Mouse (Mus musculus) liver, embryonic 11.5 days (tissue): ENCODE data around the gene Camkmt. TPM values are rescaled to one million over a fixed set of nuclear protein-coding genes. Genes with fewer than 3 reads are reported as not detected.

Source experiments
- ATAC-seq: fragments of 200-750 bp; cut with Nextera tagmentation; replicated peaks from 2 replicates; pipeline ENCODE4 v1.8.0; 2017; ENCODE audit warnings: moderate number of reproducible peaks, mild to moderate bottlenecking, moderate TSS enrichment, moderate library complexity; ENCODE audit not compliant: low FRiP score
- DNase-seq: peaks from one replicate; pipeline ENCODE4 v3.0.0-alpha.2; 2017; ENCODE audit warnings: low spot score
- H3K27ac ChIP-seq: fragments of 300-500 bp; sonication (generic); 2 replicates; pipeline ENCODE4 v1.5.1; 2014; ENCODE audit warnings: mild to moderate bottlenecking, low read depth, low read length, control low read depth
- H3K27me3 ChIP-seq: fragments of 300-500 bp; sonication (generic); replicated peaks from 2 replicates; pipeline ENCODE4 v1.6.1; 2014; ENCODE audit warnings: low read length, mixed read lengths; ENCODE audit not compliant: control insufficient read depth, insufficient read depth
- H3K36me3 ChIP-seq: fragments of 300-500 bp; sonication (generic); 2 replicates; pipeline ENCODE4 v1.6.1; 2014; ENCODE audit warnings: mild to moderate bottlenecking, low read length, moderate library complexity, mixed read lengths; ENCODE audit not compliant: control insufficient read depth, insufficient read depth
- H3K4me1 ChIP-seq: fragments of 300-500 bp; sonication (generic); replicated peaks from 2 replicates; pipeline ENCODE4 v1.6.1; 2014; ENCODE audit warnings: low read length, mixed read lengths; ENCODE audit not compliant: control insufficient read depth, insufficient read depth
- H3K4me2 ChIP-seq: fragments of 300-500 bp; sonication (generic); 2 replicates; pipeline ENCODE4 v1.6.1; 2014; ENCODE audit warnings: mild to moderate bottlenecking, control low read depth, moderate library complexity
- H3K4me3 ChIP-seq: fragments of 300-500 bp; sonication (generic); 2 replicates; pipeline ENCODE4 v1.5.1; 2014; ENCODE audit warnings: low read depth, low read length, control low read depth
- H3K9ac ChIP-seq: fragments of 300-500 bp; sonication (generic); 2 replicates; pipeline ENCODE4 v1.6.1; 2014; ENCODE audit warnings: low read depth, low read length, control low read depth
- H3K9me3 ChIP-seq: fragments of 300-500 bp; sonication (generic); 2 replicates; pipeline ENCODE4 v1.6.1; 2016; ENCODE audit warnings: low read length, inconsistent platforms, mixed read lengths; ENCODE audit not compliant: control insufficient read depth
- WGBS: fragments of 180-500 bp; shearing (Covaris S2); extraction: QIAGEN DNeasy Blood & Tissue Kit; methylation state at CpG from one replicate; pipeline ENCODE4 v1.1.7; 2014; 5-methylcytosine and 5-hydroxymethylcytosine counted together
- polyA plus RNA-seq: library from polyadenylated mRNA; unstranded; fragments of >200 nt; fragmentation: Nextera tagmentation; extraction: Ambion mirVana; gene quantifications from 2 replicates; pipeline ENCODE4 v1.2.1, GENCODE M21; 2014

The Camkmt gene
- polyA plus RNA-seq, 1 experiment from 2014 or later: 6.4 TPM

- Histone ChIP-seq H3K4me1 (no peaks in the 10 kb centered on the region), H3K9ac (no peak overlapping the region), H3K36me3 (peaks cover 8% of the 10 kb centered on the region; the same call in 1 of the 2 replicates), H3K27ac (no peak overlapping the region), H3K9me3 (peaks cover 6% of the 10 kb centered on the region), H3K4me3 (no peak overlapping the region), H3K27me3 (no peaks in the 10 kb centered on the region), H3K4me2 (no peak overlapping the region)
- DNase-seq (no peak), ATAC-seq (no peak)
- 87% methylated on average over 7 of the region's 7 CpGs for WGBS
Observed at GRCm38 (mm10) chr17:85098677-85099323, 8.4 kb downstream of the Camkmt start.

DNA sequence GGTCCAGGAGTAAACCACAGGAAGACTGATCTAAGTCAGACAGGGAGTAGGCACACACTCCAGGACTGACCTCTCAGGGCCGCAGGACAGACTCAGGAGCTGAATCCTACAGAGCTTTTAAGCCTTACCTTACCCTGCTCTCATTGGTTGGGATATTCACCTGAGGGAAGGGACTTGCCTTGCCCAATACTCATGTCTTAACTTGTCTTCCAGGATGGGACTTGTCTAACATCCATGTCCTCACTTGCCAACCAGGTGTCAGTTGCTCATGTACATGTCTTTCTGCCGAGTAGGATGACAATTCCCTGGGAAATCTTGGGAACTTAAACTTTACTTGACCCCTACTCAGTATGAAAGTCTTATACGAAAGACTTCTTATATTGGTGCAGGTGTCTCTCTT, 9.9 kb downstream of the Camkmt start:
- 88% methylated on average over 3 of the region's 3 CpGs for WGBS

DNA sequence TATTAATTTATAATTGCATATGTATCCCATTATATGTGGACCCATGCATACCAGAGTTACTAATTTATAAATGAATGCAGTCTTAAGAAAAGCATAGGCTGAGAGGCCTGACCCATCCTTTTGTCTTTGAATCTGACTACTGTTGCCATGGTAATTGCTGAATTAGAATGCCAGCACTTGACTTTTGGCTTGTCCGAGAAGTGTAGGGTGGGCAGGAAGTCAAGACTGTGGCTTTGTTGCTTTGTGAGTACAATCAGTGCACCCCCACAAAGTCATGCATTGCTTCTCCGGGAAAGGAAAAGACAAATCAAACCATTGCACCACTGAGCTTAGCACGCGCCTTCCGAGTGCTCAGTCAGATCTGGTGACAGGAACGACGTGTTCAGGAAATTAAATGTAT, 11.4 kb downstream of the Camkmt start:
- no peak for ATAC-seq
- Histone ChIP-seq H3K4me3 (no peak overlapping the region), H3K9me3 (peaks cover 6% of the 10 kb centered on the region), H3K9ac (no peak overlapping the region), H3K27me3 (no peaks in the 10 kb centered on the region), H3K36me3 (peaks cover 8% of the 10 kb centered on the region; the same call in 1 of the 2 replicates), H3K4me1 (no peaks in the 10 kb centered on the region), H3K4me2 (no peak overlapping the region), H3K27ac (no peak overlapping the region)
- no peak for DNase-seq
- 90% methylated on average over 7 of the region's 7 CpGs for WGBS

More for the DNA sequence above, 9.9 kb downstream of the Camkmt start:
- Histone ChIP-seq H3K36me3 (peaks cover 8% of the 10 kb centered on the region; the same call in 1 of the 2 replicates), H3K4me3 (no peak overlapping the region), H3K4me2 (no peak overlapping the region), H3K27ac (no peak overlapping the region), H3K9me3 (peaks cover 6% of the 10 kb centered on the region), H3K9ac (no peak overlapping the region), H3K27me3 (no peaks in the 10 kb centered on the region), H3K4me1 (no peaks in the 10 kb centered on the region)
- DNase-seq: no peak
- ATAC-seq: no peak

- H3K36me3 ChIP-seq: peaks cover 8% of the 10 kb centered on the region; the same call in 1 of the 2 replicates
- 23% methylated on average over 2 of the region's 2 CpGs for WGBS
- DNase-seq (no peak), ATAC-seq (peak; percentile 92)
- H3K27ac ChIP-seq: no peak overlapping the region
- H3K4me1 ChIP-seq: no peaks in the 10 kb centered on the region
- no peak overlapping the region for H3K9ac ChIP-seq
- no peak overlapping the region for H3K4me3 ChIP-seq
- no peak overlapping the region for H3K4me2 ChIP-seq
- peaks cover 6% of the 10 kb centered on the region for H3K9me3 ChIP-seq
- H3K27me3 ChIP-seq: no peaks in the 10 kb centered on the region
Observed at GRCm38 (mm10) chr17:85103310-85103709, 13.0 kb downstream of the Camkmt start.

GRCm38 (mm10) chr17:85110640-85111039, 20.3 kb downstream of the Camkmt start:
- H3K27me3 ChIP-seq: no peaks in the 10 kb centered on the region
- ATAC-seq (no peak), DNase-seq (no peak)
- WGBS: 94% methylated on average over 1 of the region's 1 CpGs
- no peaks in the 10 kb centered on the region for H3K36me3 ChIP-seq
- no peaks in the 10 kb centered on the region for H3K4me1 ChIP-seq
- no peak overlapping the region for H3K9ac ChIP-seq
- no peak overlapping the region for H3K27ac ChIP-seq
- no peak overlapping the region for H3K4me3 ChIP-seq
- H3K9me3 ChIP-seq: no peaks in the 10 kb centered on the region
- H3K4me2 ChIP-seq: no peak overlapping the region

GRCm38 (mm10) chr17:85113441-85113840, 23.1 kb downstream of the Camkmt start:
- DNase-seq (no peak), ATAC-seq (no peak)
- WGBS: 85% methylated on average over 8 of the region's 8 CpGs
- no peaks in the 10 kb centered on the region for H3K36me3 ChIP-seq
- no peak overlapping the region for H3K9ac ChIP-seq
- H3K27me3 ChIP-seq: no peaks in the 10 kb centered on the region
- no peak overlapping the region for H3K4me2 ChIP-seq
- no peaks in the 10 kb centered on the region for H3K9me3 ChIP-seq
- no peak overlapping the region for H3K27ac ChIP-seq
- no peaks in the 10 kb centered on the region for H3K4me1 ChIP-seq
- no peak overlapping the region for H3K4me3 ChIP-seq

- Histone ChIP-seq H3K4me2 (no peak overlapping the region), H3K27ac (no peak overlapping the region), H3K4me3 (no peak overlapping the region), H3K9ac (no peak overlapping the region), H3K4me1 (no peaks in the 10 kb centered on the region), H3K9me3 (no peaks in the 10 kb centered on the region), H3K36me3 (no peaks in the 10 kb centered on the region), H3K27me3 (no peaks in the 10 kb centered on the region)
- no peak for ATAC-seq
- no peak for DNase-seq
- 31% methylated on average over 4 of the region's 4 CpGs for WGBS
Observed at GRCm38 (mm10) chr17:85116643-85117042, 26.3 kb downstream of the Camkmt start.

- no peaks in the 10 kb centered on the region for H3K4me1 ChIP-seq
Observed at GRCm38 (mm10) chr17:85138393-85138792, 48.0 kb downstream of the Camkmt start.

GRCm38 (mm10) chr17:85141621-85142020, 51.3 kb downstream of the Camkmt start:
- Histone ChIP-seq H3K9ac (no peak overlapping the region), H3K4me1 (no peaks in the 10 kb centered on the region), H3K27me3 (no peaks in the 10 kb centered on the region), H3K4me3 (no peak overlapping the region), H3K4me2 (no peak overlapping the region), H3K36me3 (no peaks in the 10 kb centered on the region), H3K27ac (no peak overlapping the region), H3K9me3 (no peaks in the 10 kb centered on the region)
- DNase-seq (no peak), ATAC-seq (no peak)
- WGBS: 79% methylated on average over 3 of the region's 3 CpGs

More at GRCm38 (mm10) chr17:85138393-85138792, 48.0 kb downstream of the Camkmt start:
- Histone ChIP-seq H3K4me3 (no peak overlapping the region), H3K4me2 (no peak overlapping the region), H3K36me3 (no peaks in the 10 kb centered on the region), H3K27me3 (no peaks in the 10 kb centered on the region), H3K9me3 (no peaks in the 10 kb centered on the region), H3K9ac (no peak overlapping the region), H3K27ac (no peak overlapping the region)
- DNase-seq (no peak), ATAC-seq (no peak)
- WGBS: 60% methylated on average over 1 of the region's 1 CpGs
